Mouse (Mus musculus): ENCODE measurements around the gene Pde4b.

- TF ChIP-seq CTCF (IDR thresholded peaks at IDR 0.05; ENCODE audit: borderline replicate concordance, control insufficient read depth, extremely low read depth, insufficient read depth, low read length, poor library complexity) (no peak), POLR2A (IDR thresholded peaks at IDR 0.05; ENCODE audit: control insufficient read depth, extremely low read depth, insufficient read depth, low read length, poor library complexity) (no peak)
These were observed 505.2 kb downstream of the Pde4b start for GRCm38 (mm10) chr4:102592541-102592940.

Data from thymus, adult 2 months (tissue).